Mouse (Mus musculus): Measurements from ENCODE around the gene Coro1b. TPM values are rescaled to one million over a fixed set of nuclear protein-coding genes. Genes with fewer than 3 reads are reported as not detected.

Coro1b gene
- 100 to 1,000 TPM; 236 to 310 TPM for polyA plus RNA-seq (2017; shearing (Covaris generic))

DNA sequence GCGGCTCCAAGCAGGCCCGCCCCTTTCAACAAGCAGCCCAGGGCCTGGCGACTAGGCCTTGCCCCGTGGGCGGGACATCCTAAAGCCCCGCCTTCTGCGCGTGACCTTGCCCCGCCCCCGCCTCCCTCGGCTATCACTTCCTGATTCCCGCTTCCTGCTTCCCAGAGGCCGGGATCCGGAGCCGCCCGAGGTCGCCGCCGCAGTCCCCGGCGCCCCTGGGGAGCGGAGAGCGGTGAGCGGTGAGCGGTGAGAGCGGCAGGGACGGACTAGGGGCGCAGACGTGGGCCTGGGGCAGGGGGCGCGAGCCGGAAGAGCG, at the start of gene Coro1b:
Gene Coro1b, plus strand, starts transcription at position 129 of the 316 bp plus-strand sequence.
- ATAC-seq = peak; percentile 98

DNA sequence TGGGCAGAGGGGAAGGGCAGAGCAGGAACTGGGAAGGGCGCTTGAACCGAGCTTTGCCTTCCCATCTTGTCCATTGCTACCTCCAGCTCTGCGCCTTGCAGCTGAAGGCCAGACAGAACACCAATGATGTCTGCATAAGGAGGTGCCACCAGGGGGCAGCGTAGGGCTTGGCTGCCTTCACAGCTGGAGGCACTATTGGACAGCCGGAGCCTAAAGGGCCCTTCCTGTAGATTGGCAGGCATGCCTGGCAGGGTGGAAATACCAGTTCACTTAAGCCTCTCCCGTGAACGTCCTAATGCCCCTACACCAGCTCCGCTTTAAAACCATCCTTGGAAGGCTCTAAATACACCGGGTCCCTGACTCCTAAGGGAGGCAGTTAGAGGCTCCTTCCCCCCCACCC, 49.4 kb upstream of the Coro1b start:
- peak; percentile 32 for ATAC-seq

DNA sequence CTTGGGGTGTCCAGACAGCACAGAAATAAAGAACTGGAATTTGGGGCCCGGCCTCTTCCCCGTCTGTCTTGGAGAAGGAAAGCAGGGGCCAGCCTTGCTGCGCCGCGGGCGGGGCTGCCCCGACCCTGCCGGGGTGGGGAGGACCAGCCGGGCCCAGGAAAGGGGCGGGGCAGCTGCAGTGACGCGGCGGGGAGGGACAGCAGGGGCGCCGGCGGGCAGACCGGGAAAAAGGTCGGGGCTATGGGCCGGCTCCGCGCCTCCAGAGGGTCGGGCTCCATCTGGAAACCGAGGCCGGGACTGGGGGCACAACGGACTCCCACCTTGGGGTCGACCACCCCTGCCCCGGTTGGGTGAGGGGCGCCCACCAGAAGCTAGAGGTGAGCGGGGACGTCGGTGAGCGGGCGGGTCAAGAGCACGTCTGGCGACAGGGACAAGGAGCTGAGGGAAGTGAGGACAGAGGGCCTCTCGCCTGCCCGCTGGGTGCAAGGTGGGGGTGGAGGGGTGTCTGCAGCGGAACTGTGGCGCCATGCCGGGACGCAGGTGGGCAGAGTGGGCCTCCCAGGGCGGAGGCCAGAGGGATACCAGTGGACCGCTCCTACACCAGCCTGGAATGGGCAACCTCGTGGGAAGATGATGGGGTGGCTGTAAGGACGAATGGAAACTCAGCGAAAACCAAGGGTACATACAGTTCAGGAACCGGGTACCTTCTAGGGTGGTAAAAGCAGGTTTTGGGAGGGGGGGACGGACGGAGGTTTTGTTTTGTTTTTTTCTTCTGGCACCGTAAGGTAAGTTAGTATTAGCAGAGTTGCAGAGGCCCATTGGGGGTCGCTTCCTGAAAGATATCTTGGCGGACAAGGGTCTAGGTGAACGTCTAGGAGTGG, 48.3 kb upstream of the Coro1b start, which contains the start of gene Pitpnm1:
Gene Pitpnm1, plus strand, starts transcription at position 162 of the 881 bp plus-strand sequence.
- ATAC-seq = no peak

DNA sequence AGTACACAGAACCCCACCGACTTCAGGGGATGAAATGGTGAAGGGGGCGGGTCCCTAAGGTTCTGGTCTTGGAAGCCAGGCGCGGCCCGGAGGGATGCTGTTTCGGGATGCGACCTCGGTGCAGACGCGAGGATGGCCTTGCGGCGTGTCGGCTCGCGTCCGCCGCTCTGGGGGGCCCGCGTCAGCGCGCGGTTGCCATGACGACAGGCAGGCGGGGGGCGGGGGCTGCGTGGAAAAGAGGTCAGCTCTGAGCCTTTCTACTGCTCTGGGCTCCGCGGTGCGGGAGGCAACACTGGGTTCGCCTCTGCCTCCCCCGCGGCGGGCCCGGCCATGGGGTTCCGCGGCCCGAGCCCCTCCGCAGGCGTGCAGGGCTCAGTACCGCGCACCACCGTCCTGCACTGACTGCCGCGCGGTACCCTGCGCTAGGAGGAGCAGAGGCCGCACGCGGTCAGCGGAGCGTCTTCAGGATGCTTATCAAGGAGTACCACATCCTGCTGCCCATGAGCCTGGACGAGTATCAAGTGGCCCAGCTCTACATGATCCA, 47.6 kb upstream of the Coro1b start:
- ATAC-seq = no peak

DNA sequence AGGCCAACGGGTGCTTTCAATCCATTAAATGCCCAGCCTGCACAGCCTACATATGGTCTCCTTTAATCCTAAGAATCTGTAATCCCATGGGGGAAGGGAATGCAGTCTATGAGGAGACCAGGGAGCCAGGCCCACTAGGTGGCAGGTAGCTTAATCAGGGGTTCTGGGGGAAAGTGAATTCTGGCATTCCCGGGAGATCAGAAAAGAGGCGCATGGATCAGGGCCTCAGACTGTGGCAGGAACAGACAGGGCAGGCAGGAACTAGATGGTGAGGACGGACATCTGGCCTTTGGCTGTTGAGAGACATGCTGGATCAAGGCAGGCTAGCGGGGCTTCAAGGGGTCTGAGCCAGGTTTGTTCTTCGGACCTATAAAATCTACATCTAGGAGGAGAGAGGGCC, 47.0 kb upstream of the Coro1b start:
- ATAC-seq = no peak

DNA sequence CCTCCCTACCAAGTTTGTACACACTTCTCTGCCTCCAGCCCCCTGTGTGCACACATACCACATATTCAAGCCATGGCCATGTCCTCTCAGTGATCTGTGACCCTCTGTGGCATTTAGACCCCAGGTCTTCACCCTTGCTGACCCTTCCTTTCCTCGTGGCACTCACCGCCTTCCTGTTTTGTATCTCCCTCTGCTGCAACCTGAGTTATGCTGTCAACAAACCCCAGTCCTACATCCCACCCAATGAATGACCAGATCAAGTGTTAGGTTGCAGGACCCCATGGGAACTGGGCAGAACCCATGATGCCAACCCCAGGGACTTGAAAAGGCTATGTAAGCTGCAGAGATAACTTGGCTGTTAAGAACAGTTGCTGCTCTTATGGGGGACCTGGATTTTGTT, 46.4 kb upstream of the Coro1b start:
- ATAC-seq = no peak

DNA sequence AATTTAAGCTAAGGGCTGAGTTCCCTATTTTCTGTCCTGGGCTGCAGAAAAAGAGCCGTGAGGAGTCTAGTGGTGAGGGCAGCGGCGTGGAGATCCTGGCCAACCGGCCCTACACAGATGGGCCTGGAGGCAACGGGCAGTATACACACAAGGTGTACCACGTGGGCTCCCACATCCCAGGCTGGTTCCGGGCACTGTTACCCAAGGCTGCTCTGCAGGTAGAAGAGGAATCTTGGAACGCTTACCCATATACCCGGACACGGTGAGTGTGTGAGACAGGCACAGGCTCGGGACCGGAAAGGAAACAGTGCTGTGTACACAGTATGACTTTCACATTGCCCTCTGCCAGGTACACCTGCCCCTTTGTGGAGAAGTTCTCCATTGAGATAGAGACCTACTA, 45.8 kb upstream of the Coro1b start:
- ATAC-seq = no peak

DNA sequence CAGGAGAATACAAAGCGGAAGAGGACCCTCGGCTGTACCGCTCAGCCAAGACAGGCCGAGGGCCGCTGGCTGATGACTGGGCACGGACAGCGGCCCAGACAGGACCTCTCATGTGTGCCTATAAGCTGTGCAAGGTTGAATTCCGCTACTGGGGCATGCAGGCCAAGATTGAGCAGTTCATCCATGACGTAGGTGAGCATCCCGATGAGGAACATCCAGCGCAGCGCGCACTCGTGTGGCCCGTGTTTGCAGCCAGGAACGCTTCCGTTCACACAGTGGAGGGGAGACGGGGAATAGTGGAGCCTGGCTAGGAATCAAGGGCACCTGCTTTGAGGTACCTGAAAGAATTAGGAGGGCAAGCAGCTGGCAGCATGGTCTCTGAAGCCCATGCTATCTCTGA, 45.1 kb upstream of the Coro1b start:
- ATAC-seq = no peak

DNA sequence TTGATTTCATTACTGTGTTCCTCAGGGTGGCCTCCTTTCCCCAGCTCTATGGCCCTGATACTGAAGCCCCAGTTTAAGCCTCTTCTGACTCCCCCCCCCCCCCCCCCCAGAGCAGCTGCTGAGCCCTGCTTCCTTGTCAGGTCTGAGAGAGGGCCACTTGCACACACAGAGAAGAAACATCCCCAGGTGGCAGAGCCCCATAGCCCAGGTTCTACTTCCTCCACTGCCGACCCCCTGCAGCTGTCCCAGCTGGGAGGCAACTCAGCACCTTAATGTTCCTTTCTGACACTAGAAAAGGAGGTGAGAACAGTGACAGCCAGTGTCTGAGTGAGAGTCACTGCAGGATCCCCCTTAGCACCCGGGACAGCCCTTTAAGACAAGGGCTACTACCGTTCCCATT, 44.6 kb upstream of the Coro1b start:
- ATAC-seq = no peak

DNA sequence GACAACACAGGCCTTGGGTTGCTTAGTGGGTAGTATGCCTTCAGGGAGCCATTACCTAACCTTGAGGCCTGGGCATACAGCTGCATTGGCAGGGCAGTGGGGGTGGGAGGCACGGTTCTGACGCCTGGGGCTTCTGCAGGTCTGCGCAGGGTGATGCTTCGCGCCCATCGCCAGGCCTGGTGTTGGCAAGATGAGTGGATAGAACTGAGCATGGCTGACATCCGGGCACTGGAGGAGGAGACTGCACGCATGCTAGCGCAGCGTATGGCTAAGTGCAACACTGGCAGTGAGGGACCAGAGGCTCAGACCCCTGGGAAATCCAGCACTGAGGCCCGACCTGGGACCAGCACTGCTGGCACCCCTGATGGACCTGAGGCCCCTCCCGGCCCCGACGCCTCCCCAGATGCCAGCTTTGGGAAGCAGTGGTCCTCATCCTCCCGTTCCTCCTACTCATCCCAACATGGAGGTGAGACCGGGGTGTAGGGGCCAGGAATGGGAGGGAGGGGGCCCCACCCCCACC, 43.7 kb upstream of the Coro1b start:
- ATAC-seq = no peak

DNA sequence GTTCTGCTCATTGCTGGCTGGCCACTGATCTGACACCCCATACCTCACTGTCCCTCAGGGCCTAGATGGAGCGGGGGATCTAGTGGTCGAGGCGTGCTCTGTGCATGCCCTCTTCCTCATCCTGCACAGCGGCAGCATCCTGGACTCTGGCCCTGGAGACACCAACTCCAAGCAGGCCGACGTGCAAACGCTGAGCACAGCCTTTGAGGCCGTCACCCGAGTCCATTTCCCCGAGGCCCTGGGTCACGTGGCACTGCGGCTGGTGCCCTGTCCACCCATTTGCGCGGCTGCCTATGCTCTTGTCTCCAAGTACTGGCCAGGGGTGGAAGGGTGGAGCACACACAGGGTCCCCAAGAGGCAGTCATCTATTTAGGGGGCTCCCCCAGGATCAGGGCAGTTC, 41.8 kb upstream of the Coro1b start:
- ATAC-seq = no peak

DNA sequence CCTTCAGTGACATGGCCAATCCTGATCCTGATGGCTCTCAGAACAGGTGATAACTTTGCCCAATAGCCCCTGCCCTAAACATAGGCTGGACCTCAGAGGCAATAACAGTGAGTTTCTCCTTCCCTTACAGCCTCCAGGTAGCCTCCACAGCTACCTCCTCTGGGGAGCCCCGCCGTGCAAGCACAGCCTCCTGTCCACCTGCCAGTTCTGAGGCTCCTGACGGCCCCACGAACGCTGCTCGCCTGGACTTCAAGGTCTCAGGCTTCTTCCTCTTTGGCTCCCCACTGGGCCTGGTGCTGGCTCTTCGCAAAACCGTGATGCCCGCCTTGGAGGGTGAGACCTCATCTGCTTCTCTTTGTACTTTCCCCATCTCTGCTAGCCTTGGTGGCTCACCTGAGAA, 39.9 kb upstream of the Coro1b start:
- ATAC-seq = no peak

DNA sequence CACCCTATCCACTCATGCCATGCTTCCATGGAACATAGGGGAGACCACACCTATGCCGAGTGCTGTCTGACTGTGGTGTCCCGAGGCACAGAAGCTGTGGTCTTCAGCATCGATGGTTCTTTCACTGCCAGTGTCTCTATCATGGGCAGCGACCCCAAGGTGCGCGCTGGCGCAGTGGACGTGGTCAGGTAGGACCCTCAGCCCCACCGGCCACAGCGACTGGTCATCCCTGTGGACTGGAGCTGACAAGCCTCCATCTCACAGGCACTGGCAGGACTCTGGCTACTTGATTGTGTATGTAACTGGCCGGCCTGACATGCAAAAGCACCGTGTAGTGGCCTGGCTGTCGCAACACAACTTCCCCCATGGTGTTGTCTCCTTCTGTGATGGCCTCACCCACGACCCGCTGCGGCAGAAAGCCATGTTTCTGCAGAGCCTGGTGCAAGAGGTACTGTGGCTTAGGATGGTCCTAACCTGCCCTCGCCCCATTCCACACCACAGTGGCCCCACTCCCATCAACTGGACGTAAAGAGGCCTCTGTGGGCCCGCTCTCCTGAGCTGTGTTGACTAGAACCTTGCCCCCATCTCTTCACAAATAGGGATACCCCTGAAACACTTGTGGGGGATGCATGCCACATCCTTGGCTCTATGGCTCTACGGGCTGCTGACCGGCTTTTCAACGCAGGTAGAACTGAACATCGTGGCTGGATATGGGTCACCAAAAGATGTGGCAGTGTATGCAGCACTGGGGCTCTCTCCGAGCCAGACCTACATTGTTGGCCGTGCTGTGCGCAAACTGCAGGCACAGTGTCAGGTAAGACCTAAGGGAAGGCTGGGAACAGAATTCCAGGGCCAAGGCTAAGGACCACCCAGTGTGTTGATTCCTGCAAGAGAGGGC, 36.1 kb upstream of the Coro1b start:
- no peak for ATAC-seq

DNA sequence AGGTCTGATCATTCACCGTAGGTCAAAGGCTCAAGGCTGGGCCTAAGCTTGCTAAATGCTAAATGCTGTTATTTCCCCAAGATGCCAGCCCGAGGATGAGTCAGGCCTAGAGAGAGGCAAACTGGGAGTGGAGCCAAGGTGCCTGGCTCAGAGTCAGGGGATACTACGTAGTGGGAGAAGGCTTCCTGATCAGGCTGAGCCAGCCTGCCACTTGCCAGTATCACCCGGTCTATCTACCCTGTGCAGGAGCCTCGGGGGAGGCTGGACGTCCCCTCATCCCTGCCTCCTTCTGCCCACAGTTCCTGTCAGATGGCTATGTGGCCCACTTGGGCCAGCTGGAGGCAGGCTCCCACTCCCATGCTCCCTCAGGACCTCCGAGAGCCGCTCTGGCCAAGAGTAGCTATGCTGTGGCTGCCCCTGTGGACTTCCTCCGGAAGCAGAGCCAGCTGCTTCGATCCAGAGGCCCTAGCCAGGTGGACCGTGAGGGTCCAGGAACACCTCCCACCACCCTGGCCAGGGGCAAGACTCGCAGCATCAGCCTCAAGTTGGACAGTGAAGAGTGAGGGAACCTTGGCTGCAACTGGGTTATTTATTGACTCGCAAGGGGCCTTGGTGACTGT, 35.1 kb upstream of the Coro1b start:
- peak; percentile 19 for ATAC-seq

DNA sequence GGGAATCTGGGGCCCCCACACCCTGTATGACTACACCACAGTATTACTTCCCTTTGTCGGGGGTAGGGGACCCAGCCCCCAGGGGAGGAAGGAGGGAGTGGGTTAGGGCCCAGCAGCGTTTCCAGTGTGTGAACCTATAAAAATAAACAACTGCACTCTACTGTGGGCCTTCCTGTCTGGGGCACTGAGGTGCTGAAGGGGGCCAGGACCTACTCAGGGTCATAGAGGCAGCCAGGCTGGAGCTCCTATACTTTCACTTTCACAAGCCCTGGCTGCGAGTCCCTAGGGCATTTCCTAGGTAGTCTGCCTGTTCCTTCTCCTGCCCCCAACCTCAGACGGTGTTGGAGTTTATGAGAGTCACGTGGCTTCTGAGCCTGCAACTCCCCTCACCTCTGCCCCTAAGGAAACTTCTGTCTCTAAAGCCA, 34.6 kb upstream of the Coro1b start:
- ATAC-seq = peak; percentile 84

DNA sequence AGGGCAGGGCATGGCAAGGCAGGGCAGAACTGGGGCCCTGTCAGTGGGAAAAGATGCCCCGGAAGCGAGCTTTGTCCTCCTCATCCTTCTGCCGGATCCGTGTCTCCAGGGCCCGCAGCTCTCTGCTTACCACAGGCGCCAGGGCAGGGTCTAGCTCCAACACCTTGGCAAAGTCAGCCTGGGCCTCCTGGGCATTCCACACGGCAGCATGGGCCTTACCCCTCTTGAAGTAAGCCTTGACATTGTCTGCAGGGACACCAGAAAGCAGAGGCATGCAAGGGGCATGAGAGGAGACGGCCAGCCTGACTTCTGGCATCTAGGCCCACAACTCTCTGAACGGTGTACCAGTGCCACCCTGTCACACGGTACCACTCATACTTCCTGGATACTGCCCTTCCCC, 33.9 kb upstream of the Coro1b start:
- ATAC-seq = no peak

DNA sequence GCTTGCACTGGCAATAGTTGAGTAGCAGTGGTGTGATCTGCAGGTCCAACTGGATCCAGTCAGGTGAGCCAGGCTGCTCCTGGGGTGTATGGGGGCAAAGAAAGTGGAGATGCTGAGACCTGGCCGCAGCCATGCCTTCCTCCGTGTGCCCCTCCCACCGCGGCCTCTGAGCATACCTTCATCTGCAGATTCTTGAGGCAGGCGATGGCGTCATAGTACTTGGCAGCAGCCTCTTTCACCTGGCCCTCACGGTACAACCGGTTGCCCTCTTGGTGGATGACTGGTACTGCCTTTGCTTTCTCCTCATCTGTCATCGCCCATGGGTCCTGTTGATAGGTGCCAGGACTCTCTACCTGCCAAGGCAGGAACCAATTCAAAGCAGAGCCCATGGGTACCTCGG, 33.3 kb upstream of the Coro1b start:
- no peak for ATAC-seq

DNA sequence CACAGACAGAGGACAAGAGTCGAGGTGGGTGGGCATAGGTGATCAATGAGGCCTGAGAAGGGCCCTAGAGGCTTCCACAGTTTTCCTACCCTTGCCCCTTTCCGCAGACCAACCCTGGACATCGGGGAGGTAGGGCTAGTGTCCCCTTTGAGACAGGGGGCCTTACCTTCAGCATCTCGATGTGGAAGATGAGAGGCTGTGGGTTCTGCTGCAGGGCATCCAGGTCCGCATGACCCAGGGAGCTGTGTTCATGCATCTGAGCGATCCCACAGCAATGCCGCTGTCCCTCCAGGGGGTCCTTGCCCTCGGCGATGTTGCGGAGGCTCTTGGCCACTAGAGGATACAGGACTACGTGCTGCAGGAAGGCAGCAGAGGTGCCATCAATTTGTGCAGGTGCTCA, 32.6 kb upstream of the Coro1b start:
- ATAC-seq = no peak

DNA sequence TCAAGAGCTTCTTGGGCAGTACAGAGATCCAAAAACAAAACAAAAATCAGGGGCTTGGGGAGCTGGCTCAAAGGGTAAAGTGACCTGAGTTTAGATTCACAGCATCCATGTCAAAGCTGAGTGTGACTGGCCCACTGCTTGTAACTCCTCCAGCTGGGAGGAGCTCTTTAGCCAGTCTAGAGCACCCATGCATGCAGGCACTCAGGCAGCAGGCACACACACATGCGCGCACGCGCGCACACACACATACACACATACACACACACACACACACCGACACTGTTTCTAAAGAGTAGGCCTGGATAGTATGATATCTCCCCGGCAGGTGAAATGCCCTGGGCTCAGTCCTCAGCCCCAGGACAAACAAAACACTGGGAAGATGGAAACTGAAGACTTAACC, 31.4 kb upstream of the Coro1b start:
- ATAC-seq = no peak

DNA sequence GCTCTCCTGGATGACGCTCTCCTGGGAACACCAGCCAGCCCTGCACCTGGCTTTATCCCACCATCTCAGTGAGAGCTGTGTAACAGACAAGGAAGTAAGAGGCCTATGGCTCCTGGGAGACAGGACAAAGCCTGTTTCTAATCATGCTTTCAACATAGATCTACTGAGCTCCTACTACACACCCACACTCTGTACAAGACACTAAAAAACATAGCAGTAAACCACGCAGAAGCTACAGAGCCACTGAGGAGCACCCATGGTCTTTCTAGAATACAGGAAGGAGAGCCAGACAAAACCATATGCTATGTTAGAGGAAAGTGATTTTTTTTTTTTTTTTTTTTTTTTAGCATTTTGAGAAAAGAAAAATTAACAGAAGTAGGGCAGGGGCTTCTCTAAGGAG, 30.1 kb upstream of the Coro1b start:
- ATAC-seq = no peak

DNA sequence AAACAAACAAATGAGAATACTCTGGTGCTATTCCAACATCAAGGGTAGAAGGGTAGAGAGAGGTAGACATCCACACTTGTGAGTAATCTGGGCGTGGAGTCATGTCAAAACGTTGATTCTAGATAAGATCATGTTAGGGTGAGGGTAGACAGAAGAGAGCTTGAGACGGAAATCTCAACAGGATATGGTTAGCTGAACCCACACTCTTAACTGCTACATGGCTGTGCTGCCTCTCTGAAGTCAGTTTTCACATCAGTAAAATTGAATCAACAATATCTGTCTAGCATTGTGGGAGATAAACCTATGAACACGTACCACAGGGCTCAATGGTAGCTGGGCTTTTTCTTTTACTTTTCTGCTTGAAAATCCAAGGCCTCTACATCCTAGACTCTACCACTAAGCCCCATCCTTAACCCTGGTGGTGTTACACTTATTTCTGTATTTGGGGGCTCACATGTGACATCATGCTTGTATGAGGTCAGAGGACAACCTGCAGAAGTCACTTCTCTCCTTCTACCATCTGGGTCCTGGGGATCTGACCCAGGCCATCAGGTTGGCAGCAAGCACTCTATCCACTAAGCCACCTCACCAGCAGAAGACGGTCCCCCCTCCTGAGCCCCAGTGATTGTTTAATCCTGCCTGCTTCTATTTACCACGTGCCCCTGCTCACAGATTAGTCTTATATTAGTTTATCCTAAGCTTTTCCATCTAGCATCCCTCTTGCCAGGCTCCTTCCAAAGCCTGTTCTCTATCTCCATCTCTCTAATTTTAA, 28.5 kb upstream of the Coro1b start:
- ATAC-seq = peak; percentile 76

DNA sequence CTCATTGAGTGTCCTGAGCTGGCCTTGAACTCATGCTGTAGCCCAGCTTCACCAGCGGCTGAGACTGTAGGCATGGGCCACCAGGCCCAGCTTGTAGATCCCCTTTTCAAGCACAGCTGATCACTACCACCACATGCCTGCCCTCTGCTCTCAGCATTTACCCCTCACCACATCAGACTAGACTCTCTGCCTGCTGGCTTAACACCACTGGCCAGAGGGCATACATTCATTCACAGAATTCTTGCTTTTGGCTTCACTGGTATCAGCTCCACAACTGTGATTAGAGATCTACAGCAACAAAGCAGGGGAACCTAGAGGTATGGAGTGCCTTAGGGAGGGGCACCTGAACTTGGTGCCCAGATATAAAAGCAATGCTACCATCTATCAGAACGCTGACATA, 27.9 kb upstream of the Coro1b start:
- ATAC-seq = no peak

Measured in CD4-positive, CD25-positive, alpha-beta regulatory T cell, adult 4 months (primary cell).